Mouse (Mus musculus) olfactory bulb, adult 2 months (tissue): ENCODE data around the gene Mcoln1. TPM values are rescaled to one million over a fixed set of nuclear protein-coding genes. Genes with fewer than 3 reads are reported as not detected.

Experiments used
- H3K27ac ChIP-seq: fragments of 200-500 bp; 2 replicates; pipeline ENCODE4 v1.5.1; 2012; ENCODE audit warnings: low read depth, low read length; ENCODE audit not compliant: insufficient read depth
- H3K4me1 ChIP-seq: fragments of 200-500 bp; 2 replicates; pipeline ENCODE4 v1.6.1; 2012; ENCODE audit warnings: low read length; ENCODE audit not compliant: control insufficient read depth, insufficient read depth
- H3K4me3 ChIP-seq: fragments of 200-500 bp; 2 replicates; pipeline ENCODE4 v1.5.1; 2012; ENCODE audit warnings: mild to moderate bottlenecking, low read depth, low read length, moderate library complexity; ENCODE audit not compliant: insufficient read depth
- CTCF ChIP-seq: fragments of 200-500 bp; IDR thresholded peaks from 2 replicates; pipeline ENCODE4 v1.5.1; 2012; ENCODE audit warnings: low read depth, mild to moderate bottlenecking, low read length, moderate library complexity; ENCODE audit not compliant: insufficient read depth
- POLR2A ChIP-seq: fragments of 200-500 bp; IDR thresholded peaks from 2 replicates; pipeline ENCODE4 v1.6.1; 2012; ENCODE audit warnings: mild to moderate bottlenecking, low read depth, low read length, moderate library complexity; ENCODE audit not compliant: insufficient read depth
- WGBS: fragments of 180-500 bp; shearing (Covaris S2); methylation state at CpG from one replicate; pipeline ENCODE4 v1.1.7; 2018; 5-methylcytosine and 5-hydroxymethylcytosine counted together
- polyA plus RNA-seq: library from polyadenylated mRNA; stranded (reverse); fragments of >200 nt; gene quantifications from 2 replicates; pipeline ENCODE4 v1.2.4, GENCODE M21; 2012; ENCODE audit warnings: low replicate concordance; ENCODE audit not compliant: missing spikeins, insufficient read depth, insufficient read length

Gene Mcoln1
- polyA plus RNA-seq, 1 experiment = not detected

DNA sequence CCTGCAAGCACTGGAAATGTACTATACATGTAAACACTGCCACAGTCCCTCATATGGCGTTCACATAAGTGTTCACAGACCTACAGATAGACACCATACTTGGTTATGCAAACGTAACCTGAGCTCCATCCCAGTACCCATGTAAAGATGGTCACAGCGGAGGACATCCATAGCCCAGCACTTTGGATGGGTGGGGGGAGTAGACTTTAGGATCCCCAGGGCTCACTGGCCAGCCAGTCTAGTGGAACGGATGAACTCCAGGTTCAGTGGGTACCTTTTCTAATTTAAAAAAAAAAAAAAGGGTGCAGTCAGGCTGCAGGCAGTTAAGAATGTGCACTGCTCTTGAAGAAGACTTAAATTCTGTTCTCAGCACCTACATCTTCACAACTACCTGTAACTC lies 39.8 kb downstream of the Mcoln1 start:
- no peak overlapping the region for H3K4me3 ChIP-seq
- H3K27ac ChIP-seq = no peak overlapping the region
- no peak for TF ChIP-seq CTCF
- TF ChIP-seq POLR2A = no peak
- no peaks in the 10 kb centered on the region for H3K4me1 ChIP-seq
- WGBS = 95% methylated on average over 4 of the region's 4 CpGs

DNA sequence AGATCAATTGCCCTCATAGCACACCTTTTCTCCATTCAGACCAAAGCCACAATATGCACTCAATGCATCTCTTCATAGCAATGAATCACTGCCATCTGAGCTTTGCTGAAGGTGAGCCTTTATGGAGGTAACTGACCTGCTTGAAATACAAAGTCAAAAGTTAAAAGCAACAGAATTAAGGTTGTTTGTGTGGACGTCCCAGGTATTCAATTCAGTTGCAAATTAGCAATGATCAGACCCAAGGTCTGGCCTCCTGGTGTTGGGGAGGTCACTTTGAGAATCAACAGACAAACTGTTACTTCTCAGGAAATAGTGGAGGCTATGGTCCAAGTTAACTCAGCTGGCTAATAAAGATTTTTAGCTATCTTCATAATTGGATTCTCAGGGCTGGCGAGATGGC lies 46.3 kb downstream of the Mcoln1 start:
- Histone ChIP-seq H3K4me1 (no peaks in the 10 kb centered on the region), H3K4me3 (no peak overlapping the region), H3K27ac (no peak overlapping the region)
- no peak for TF ChIP-seq CTCF
- no peak for TF ChIP-seq POLR2A
- 92% methylated on average over 2 of the region's 2 CpGs for WGBS

DNA sequence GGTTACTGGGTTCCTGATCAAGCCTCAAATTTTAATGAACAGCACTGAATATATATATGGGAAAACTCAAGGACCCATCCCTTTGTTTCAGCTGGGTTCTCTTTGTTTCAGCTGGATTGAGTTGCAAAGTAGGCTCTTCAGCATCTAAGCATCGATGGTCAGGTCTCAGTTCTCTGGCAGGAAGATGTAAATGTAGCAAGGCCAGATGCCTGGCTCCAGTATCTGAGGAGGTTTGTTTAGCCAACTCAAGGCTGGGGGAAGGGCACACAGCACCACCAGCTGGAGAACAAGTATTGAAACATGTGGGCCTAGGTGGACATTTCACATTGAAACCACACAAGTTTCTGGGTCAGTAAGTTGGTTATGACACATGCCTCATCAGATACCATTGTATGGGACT lies 52.0 kb downstream of the Mcoln1 start:
- WGBS = 73% methylated on average over 1 of the region's 1 CpGs
- H3K4me3 ChIP-seq = no peak overlapping the region
- no peak overlapping the region for H3K27ac ChIP-seq
- no peaks in the 10 kb centered on the region for H3K4me1 ChIP-seq
- TF ChIP-seq CTCF (no peak), POLR2A (no peak)

DNA sequence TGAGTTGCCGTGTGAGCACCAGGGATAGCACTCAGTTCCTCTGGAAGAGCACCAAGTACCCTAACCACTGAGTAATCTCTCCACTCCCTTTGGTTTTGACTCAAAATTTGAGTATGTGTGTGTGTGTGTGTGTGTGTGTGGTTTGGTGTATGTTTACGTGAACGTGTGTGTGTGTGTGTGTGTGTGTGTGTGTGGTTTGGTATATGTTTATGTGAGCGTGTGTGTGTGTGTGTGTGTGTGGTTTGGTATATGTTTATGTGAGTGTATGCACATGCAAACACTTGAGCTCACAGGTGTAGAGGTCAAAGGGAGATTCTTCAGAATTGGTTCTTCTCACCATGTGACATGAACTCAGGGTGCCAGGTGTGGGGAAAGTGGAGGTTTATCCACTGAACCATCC lies 55.9 kb downstream of the Mcoln1 start:
- 63% methylated on average over 4 of the region's 4 CpGs for WGBS
- Histone ChIP-seq H3K4me3 (no peak overlapping the region), H3K4me1 (no peaks in the 10 kb centered on the region), H3K27ac (no peak overlapping the region)
- TF ChIP-seq POLR2A (no peak), CTCF (no peak)

Other genes starting within 250 kb of the Mcoln1 start
- 62.6 and 277 TPM in 2 replicates for gene Insr, start 220.8 kb upstream of the Mcoln1 start, polyA plus RNA-seq
- gene A430078G23Rik, start 147.0 kb upstream of the Mcoln1 start, polyA plus RNA-seq = not detected in 2 replicates
- not detected in 2 replicates for gene Arhgef18, start 107.5 kb upstream of the Mcoln1 start, polyA plus RNA-seq
- gene Pex11g, start 32.8 kb upstream of the Mcoln1 start, polyA plus RNA-seq = not detected in 2 replicates
- gene Tex45, start 29.6 kb upstream of the Mcoln1 start, polyA plus RNA-seq = not detected in 2 replicates
- not detected in 2 replicates for gene Zfp358, start 7.3 kb upstream of the Mcoln1 start, polyA plus RNA-seq
- gene Pnpla6, start 14.9 kb downstream of the Mcoln1 start, polyA plus RNA-seq = not detected in 2 replicates
- gene C330021F23Rik, start 67.5 kb downstream of the Mcoln1 start, polyA plus RNA-seq = not detected in 2 replicates
- gene Camsap3, start 86.8 kb downstream of the Mcoln1 start, polyA plus RNA-seq = not detected in 2 replicates
- gene Xab2, start 120.9 kb downstream of the Mcoln1 start, polyA plus RNA-seq = not detected in 2 replicates
- gene Pet100, start 121.1 kb downstream of the Mcoln1 start, polyA plus RNA-seq = not detected in 2 replicates
- not detected in 2 replicates for gene Pcp2, start 125.1 kb downstream of the Mcoln1 start, polyA plus RNA-seq
- gene Stxbp2, start 130.5 kb downstream of the Mcoln1 start, polyA plus RNA-seq = not detected in 2 replicates
- gene Retn, start 155.3 kb downstream of the Mcoln1 start, polyA plus RNA-seq = not detected in 2 replicates
- gene Mcemp1, start 165.3 kb downstream of the Mcoln1 start, polyA plus RNA-seq = not detected in 2 replicates
- not detected in 2 replicates for gene Fcor, start 171.9 kb downstream of the Mcoln1 start, polyA plus RNA-seq
- not detected in 2 replicates for gene Trappc5, start 175.8 kb downstream of the Mcoln1 start, polyA plus RNA-seq
- not detected in 2 replicates for gene Fcer2a, start 193.7 kb downstream of the Mcoln1 start, polyA plus RNA-seq
- gene Clec4g, start 220.2 kb downstream of the Mcoln1 start, polyA plus RNA-seq = not detected in 2 replicates
- not detected in 2 replicates for gene Cd209a, start 248.5 kb downstream of the Mcoln1 start, polyA plus RNA-seq